Mouse (Mus musculus) embryonic facial prominence, embryonic 15.5 days (tissue): ENCODE results near the gene Trex1. TPM values are rescaled to one million over a fixed set of nuclear protein-coding genes. Genes with fewer than 3 reads are reported as not detected.

Experiments
- ATAC-seq: fragments of 200-750 bp; cut with Nextera tagmentation; 2 replicates; pipeline ENCODE4 v1.8.0; 2017; ENCODE audit warnings: low read depth, moderate TSS enrichment; ENCODE audit not compliant: insufficient number of reproducible peaks, low FRiP score, low TSS enrichment
- H3K27ac ChIP-seq: fragments of 300-500 bp; sonication (generic); replicated peaks from 2 replicates; pipeline ENCODE4 v1.5.1; 2015; ENCODE audit warnings: mild to moderate bottlenecking, inconsistent platforms
- H3K27me3 ChIP-seq: fragments of 300-500 bp; sonication (generic); 2 replicates; pipeline ENCODE4 v1.6.1; 2015; ENCODE audit warnings: inconsistent platforms
- H3K36me3 ChIP-seq: fragments of 300-500 bp; sonication (generic); 2 replicates; pipeline ENCODE4 v1.6.1; 2015; ENCODE audit warnings: mild to moderate bottlenecking, inconsistent platforms
- H3K4me1 ChIP-seq: fragments of 300-500 bp; sonication (generic); 2 replicates; pipeline ENCODE4 v1.6.1; 2015; ENCODE audit warnings: inconsistent platforms
- H3K4me2 ChIP-seq: fragments of 300-500 bp; sonication (generic); replicated peaks from 2 replicates; pipeline ENCODE4 v1.6.1; 2015; ENCODE audit warnings: mild to moderate bottlenecking, inconsistent platforms
- H3K4me3 ChIP-seq: fragments of 300-500 bp; sonication (generic); replicated peaks from 2 replicates; pipeline ENCODE4 v1.5.1; 2015; ENCODE audit warnings: mild to moderate bottlenecking, inconsistent platforms
- H3K9ac ChIP-seq: fragments of 300-500 bp; sonication (generic); 2 replicates; pipeline ENCODE4 v1.6.1; 2015; ENCODE audit warnings: inconsistent platforms
- H3K9me3 ChIP-seq: fragments of 300-500 bp; sonication (generic); replicated peaks from 2 replicates; pipeline ENCODE4 v1.6.1; 2016; ENCODE audit warnings: inconsistent platforms
- WGBS: fragments of 180-500 bp; shearing (Covaris S2); methylation state at CpG from one replicate; pipeline ENCODE4 v1.1.7; 2015; 5-methylcytosine and 5-hydroxymethylcytosine counted together
- polyA plus RNA-seq: library from polyadenylated mRNA; unstranded; fragments of >200 nt; fragmentation: Nextera tagmentation; extraction: Ambion mirVana; gene quantifications from 2 replicates; pipeline ENCODE4 v1.2.1, GENCODE M21; 2015

Gene Trex1
- 21.0 and 22.5 TPM in 2 replicates for polyA plus RNA-seq

- H3K4me3 ChIP-seq, result peak within 1 kb of the TSS; percentile 45
- H3K4me1 ChIP-seq, result peaks cover 38% of the 10 kb centered on the region
- peaks cover 62% of the 10 kb centered on the region for H3K36me3 ChIP-seq
- 6% methylated on average over 15 of the region's 15 CpGs for WGBS
- H3K27me3 ChIP-seq, result no peaks in the 10 kb centered on the region
- H3K4me2 ChIP-seq, result peak within 1 kb of the TSS; percentile 55
- peak; percentile 92 for ATAC-seq
- peak within 1 kb of the TSS; percentile 93 for H3K27ac ChIP-seq
- no peaks in the 10 kb centered on the region for H3K9me3 ChIP-seq
- H3K9ac ChIP-seq, result peak within 1 kb of the TSS; percentile 26
Measured at GRCm38 (mm10) chr9:109059136-109059903, at the start of gene Trex1. TSS of gene Trex1 (minus strand) at chr9:109059734.

- Histone ChIP-seq H3K27me3 (no peaks in the 10 kb centered on the region), H3K4me2 (no peak overlapping the region), H3K9me3 (no peaks in the 10 kb centered on the region), H3K27ac (no peak overlapping the region), H3K9ac (no peak overlapping the region), H3K4me3 (no peak overlapping the region), H3K4me1 (peaks cover 15% of the 10 kb centered on the region), H3K36me3 (peaks cover 88% of the 10 kb centered on the region)
- ATAC-seq, result no peak
- 66% methylated on average over 6 of the region's 6 CpGs for WGBS
Measured at GRCm38 (mm10) chr9:109107341-109107740, 47.8 kb upstream of the Trex1 start.

- WGBS, result 88% methylated on average over 12 of the region's 12 CpGs
- Histone ChIP-seq H3K36me3 (peaks cover 76% of the 10 kb centered on the region), H3K4me2 (no peak overlapping the region), H3K9me3 (no peaks in the 10 kb centered on the region), H3K9ac (no peak overlapping the region), H3K27ac (no peak overlapping the region), H3K4me1 (peaks cover 15% of the 10 kb centered on the region), H3K27me3 (no peaks in the 10 kb centered on the region), H3K4me3 (no peak overlapping the region)
- ATAC-seq, result no peak
Measured at GRCm38 (mm10) chr9:109105648-109106047, 46.1 kb upstream of the Trex1 start.

- H3K27ac ChIP-seq, result no peak overlapping the region
- H3K9me3 ChIP-seq, result no peaks in the 10 kb centered on the region
- no peak overlapping the region for H3K9ac ChIP-seq
- H3K4me2 ChIP-seq, result no peak overlapping the region
- H3K36me3 ChIP-seq, result peaks cover 72% of the 10 kb centered on the region
- ATAC-seq, result no peak
- H3K27me3 ChIP-seq, result no peaks in the 10 kb centered on the region
- H3K4me1 ChIP-seq, result peaks cover 15% of the 10 kb centered on the region
- WGBS, result 60% methylated on average over 12 of the region's 12 CpGs
- H3K4me3 ChIP-seq, result no peak overlapping the region
Measured at GRCm38 (mm10) chr9:109105011-109105410, 45.5 kb upstream of the Trex1 start.

GRCm38 (mm10) chr9:109104083-109104482 is 44.5 kb upstream of the Trex1 start:
- 90% methylated on average over 9 of the region's 9 CpGs for WGBS
- H3K4me2 ChIP-seq, result no peak overlapping the region
- H3K36me3 ChIP-seq, result peaks cover 65% of the 10 kb centered on the region
- ATAC-seq, result no peak
- H3K9me3 ChIP-seq, result no peaks in the 10 kb centered on the region
- H3K27ac ChIP-seq, result no peak overlapping the region
- H3K4me1 ChIP-seq, result peaks cover 22% of the 10 kb centered on the region
- no peak overlapping the region for H3K9ac ChIP-seq
- no peaks in the 10 kb centered on the region for H3K27me3 ChIP-seq
- no peak overlapping the region for H3K4me3 ChIP-seq

GRCm38 (mm10) chr9:109103250-109103649 is 43.7 kb upstream of the Trex1 start:
- H3K9ac ChIP-seq, result no peak overlapping the region
- no peaks in the 10 kb centered on the region for H3K27me3 ChIP-seq
- no peaks in the 10 kb centered on the region for H3K9me3 ChIP-seq
- H3K36me3 ChIP-seq, result peaks cover 57% of the 10 kb centered on the region; the same call in 1 of the 2 replicates
- H3K4me3 ChIP-seq, result no peak overlapping the region
- no peak for ATAC-seq
- WGBS, result 76% methylated on average over 7 of the region's 7 CpGs
- no peak overlapping the region for H3K4me2 ChIP-seq
- peaks cover 30% of the 10 kb centered on the region for H3K4me1 ChIP-seq
- H3K27ac ChIP-seq, result no peak overlapping the region

- no peak overlapping the region for H3K27ac ChIP-seq
- H3K27me3 ChIP-seq, result no peaks in the 10 kb centered on the region
- H3K36me3 ChIP-seq, result peaks cover 53% of the 10 kb centered on the region; the same call in 1 of the 2 replicates
- no peak for ATAC-seq
- no peak overlapping the region for H3K9ac ChIP-seq
- no peaks in the 10 kb centered on the region for H3K9me3 ChIP-seq
- H3K4me2 ChIP-seq, result no peak overlapping the region
- H3K4me1 ChIP-seq, result peaks cover 37% of the 10 kb centered on the region
- H3K4me3 ChIP-seq, result no peak overlapping the region
- WGBS, result 85% methylated on average over 3 of the region's 3 CpGs
Measured at GRCm38 (mm10) chr9:109102541-109102940, 43.0 kb upstream of the Trex1 start.

- Histone ChIP-seq H3K4me1 (peaks cover 43% of the 10 kb centered on the region), H3K36me3 (peaks cover 52% of the 10 kb centered on the region; the same call in 1 of the 2 replicates), H3K9ac (no peak overlapping the region), H3K4me2 (no peak overlapping the region), H3K9me3 (no peaks in the 10 kb centered on the region), H3K27me3 (no peaks in the 10 kb centered on the region), H3K27ac (no peak overlapping the region), H3K4me3 (no peak overlapping the region)
- ATAC-seq, result no peak
- 90% methylated on average over 5 of the region's 5 CpGs for WGBS
Measured at GRCm38 (mm10) chr9:109101933-109102445, 42.5 kb upstream of the Trex1 start.

GRCm38 (mm10) chr9:109100307-109100928 is 40.9 kb upstream of the Trex1 start:
- Histone ChIP-seq H3K27me3 (no peaks in the 10 kb centered on the region), H3K9me3 (no peaks in the 10 kb centered on the region), H3K4me1 (peaks cover 53% of the 10 kb centered on the region), H3K4me2 (no peak overlapping the region), H3K36me3 (peaks cover 37% of the 10 kb centered on the region; the same call in 1 of the 2 replicates), H3K27ac (no peak overlapping the region), H3K9ac (no peak overlapping the region), H3K4me3 (no peak overlapping the region)
- ATAC-seq, result no peak
- 84% methylated on average over 20 of the region's 20 CpGs for WGBS

- Histone ChIP-seq H3K4me2 (peak overlapping the region; percentile 4; the same call in 1 of the 2 replicates), H3K4me3 (no peak overlapping the region), H3K27me3 (no peaks in the 10 kb centered on the region), H3K27ac (peak overlapping the region; percentile 99; the same call in 1 of the 2 replicates), H3K9me3 (no peaks in the 10 kb centered on the region), H3K4me1 (peaks cover 54% of the 10 kb centered on the region), H3K9ac (no peak overlapping the region), H3K36me3 (peaks cover 24% of the 10 kb centered on the region; the same call in 1 of the 2 replicates)
- WGBS, result 32% methylated on average over 6 of the region's 6 CpGs
- ATAC-seq, result no peak
Measured at GRCm38 (mm10) chr9:109098969-109099368, 39.4 kb upstream of the Trex1 start.

- peaks cover 18% of the 10 kb centered on the region; the same call in 1 of the 2 replicates for H3K36me3 ChIP-seq
- no peak overlapping the region for H3K4me3 ChIP-seq
- peak overlapping the region; percentile 99 for H3K27ac ChIP-seq
- H3K9ac ChIP-seq, result no peak overlapping the region
- WGBS, result 74% methylated on average over 8 of the region's 8 CpGs
- no peaks in the 10 kb centered on the region for H3K27me3 ChIP-seq
- H3K4me2 ChIP-seq, result peak overlapping the region; percentile 84
- ATAC-seq, result no peak
- peaks cover 59% of the 10 kb centered on the region for H3K4me1 ChIP-seq
- H3K9me3 ChIP-seq, result no peaks in the 10 kb centered on the region
Measured at GRCm38 (mm10) chr9:109098366-109098765, 38.8 kb upstream of the Trex1 start.
